Comparison of ENCODE assay signal across 29 mouse cellular contexts in the genomic region with DNA sequence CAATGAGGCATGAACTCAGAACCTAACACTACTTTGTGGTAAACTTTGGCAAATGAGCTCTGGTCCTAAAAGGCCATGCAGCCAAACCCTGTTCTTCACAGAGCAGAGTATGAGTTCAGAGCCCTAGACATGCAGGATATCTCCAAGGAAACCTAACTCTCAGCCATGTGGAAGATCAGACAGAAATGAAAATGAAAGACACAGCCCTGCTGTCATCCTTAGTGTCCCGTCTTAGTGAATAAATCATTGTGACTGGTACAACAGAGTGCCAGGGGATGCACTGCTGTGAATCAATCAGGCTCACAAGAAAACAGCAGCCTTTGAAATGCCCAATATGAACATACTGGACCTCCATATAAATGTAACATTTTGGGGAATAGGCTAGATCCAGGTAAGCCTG.
A peak's percentile ranks its signal among the peaks of the same experiment; 100 is the strongest.
DNase-seq lines count a peak whose midpoint lies in the region; ATAC-seq lines count a peak whose summit lies in the region.
"Had no signal": no experiment of that assay in that cellular context is flagged by ENCODE, and none has a peak within 500 bp of the region (broad histone marks: within the 10 kb centered on the region; RNA-seq: fewer than 3 reads in every experiment).

No protein-coding gene starts in this region.

- H3K9ac ChIP-seq in midbrain, embryonic 15.5 days = no peak overlapping the region
- H3K9ac ChIP-seq: embryonic facial prominence, embryonic 15.5 days; heart, embryonic 13.5 days; limb, embryonic 12.5 days; lung, embryonic 15.5 days; stomach, embryonic 15.5 days had no signal

- no peaks in the 10 kb centered on the region for H3K36me3 ChIP-seq in midbrain, embryonic 15.5 days (replicated peaks)
- H3K36me3 ChIP-seq: embryonic facial prominence, embryonic 10.5 days; embryonic facial prominence, embryonic 15.5 days; G1E; heart, embryonic 13.5 days; limb, embryonic 12.5 days; lung, embryonic 15.5 days; stomach, embryonic 15.5 days had no signal

- no peaks in the 10 kb centered on the region for H3K4me1 ChIP-seq in midbrain, embryonic 15.5 days
- H3K4me1 ChIP-seq: embryonic facial prominence, embryonic 10.5 days; embryonic facial prominence, embryonic 15.5 days; heart, embryonic 13.5 days; limb, embryonic 12.5 days; lung, embryonic 15.5 days; stomach, embryonic 15.5 days had no signal

- ATAC-seq in midbrain, embryonic 15.5 days (replicated peaks) = peak; percentile 78; the same call in 1 of the 2 replicates
- ATAC-seq: forebrain, embryonic 14.5 days; inflammation-experienced regulatory T-cells, adult 6 months; Patski had no signal

- H3K27me3 ChIP-seq in midbrain, embryonic 15.5 days (replicated peaks) = no peaks in the 10 kb centered on the region
- H3K27me3 ChIP-seq: embryonic facial prominence, embryonic 15.5 days; heart, embryonic 13.5 days; limb, embryonic 12.5 days; lung, embryonic 15.5 days; Patski; stomach, embryonic 15.5 days had no signal

- WGBS in midbrain, embryonic 15.5 days = 44% methylated on average over 1 of the region's 1 CpGs

- no peak overlapping the region for H3K27ac ChIP-seq in midbrain, embryonic 15.5 days
- H3K27ac ChIP-seq: embryonic facial prominence, embryonic 10.5 days; embryonic facial prominence, embryonic 15.5 days; heart, embryonic 13.5 days; limb, embryonic 12.5 days; lung, embryonic 15.5 days; stomach, embryonic 15.5 days had no signal

- DNase-seq in cerebellum, postnatal 14 days = peak; percentile 37 to 45
- DNase-seq in cerebellum, adult 8-10 months = no peak
- DNase-seq in left cerebral cortex, postnatal 4 days = peak; percentile 39
- no peak for DNase-seq in left cerebral cortex, adult 11 months (ENCODE audit: low spot score)
- DNase-seq in heart, adult 8-10 months (ENCODE audit: low spot score) = no peak
- DNase-seq in thymus, postnatal 10 days (ENCODE audit: low spot score in 2 of 2) = no peak
- DNase-seq: adrenal gland, postnatal 10 days; cerebellum, adult 11-12 months; cerebellum, postnatal 25 days; gastrocnemius, postnatal 36 days; heart, adult 18-20 months; heart, postnatal 10 days; kidney, adult 11 months; kidney, postnatal 14 days; layer of hippocampus, adult 9-11 months; lung, postnatal 36 days; right cerebral cortex, postnatal 25 days; thymus, postnatal 25 days had no signal

- intact Hi-C loops in left cerebral cortex, postnatal 4 days (cut with DNase I) = no loop called here

- no peak overlapping the region for H3K4me2 ChIP-seq in midbrain, embryonic 15.5 days
- H3K4me2 ChIP-seq: embryonic facial prominence, embryonic 15.5 days; heart, embryonic 13.5 days; limb, embryonic 12.5 days; lung, embryonic 15.5 days; stomach, embryonic 15.5 days had no signal

- H3K9me3 ChIP-seq in midbrain, embryonic 15.5 days = no peaks in the 10 kb centered on the region
- H3K9me3 ChIP-seq: embryonic facial prominence, embryonic 10.5 days; embryonic facial prominence, embryonic 15.5 days; G1E; heart, embryonic 13.5 days; limb, embryonic 12.5 days; lung, embryonic 15.5 days; stomach, embryonic 15.5 days had no signal

- no peak overlapping the region for H3K4me3 ChIP-seq in midbrain, embryonic 15.5 days
- H3K4me3 ChIP-seq: embryonic facial prominence, embryonic 10.5 days; embryonic facial prominence, embryonic 15.5 days; heart, embryonic 13.5 days; limb, embryonic 12.5 days; lung, embryonic 15.5 days; stomach, embryonic 15.5 days had no signal

Comparison
In these comparisons a context has a peak if more than half of its experiments do, and no peak if none do; other contexts are left out.
1. DNase-seq: peak in cerebellum, postnatal 14 days (2 of 2) and left cerebral cortex, postnatal 4 days (single experiment); none in cerebellum, adult 8-10 months (single experiment), left cerebral cortex, adult 11 months (single experiment), heart, adult 8-10 months (single experiment) and thymus, postnatal 10 days (0 of 2).